Mouse (Mus musculus): ENCODE data around the gene Gm20683.

Gene Gm20683

GRCm38 (mm10) chr17:25841117-25841880 lies at the start of gene Gm20683:
Gene Gm20683, minus strand, starts transcription at chr17:25841763.
- no peak for DNase-seq

DNA sequence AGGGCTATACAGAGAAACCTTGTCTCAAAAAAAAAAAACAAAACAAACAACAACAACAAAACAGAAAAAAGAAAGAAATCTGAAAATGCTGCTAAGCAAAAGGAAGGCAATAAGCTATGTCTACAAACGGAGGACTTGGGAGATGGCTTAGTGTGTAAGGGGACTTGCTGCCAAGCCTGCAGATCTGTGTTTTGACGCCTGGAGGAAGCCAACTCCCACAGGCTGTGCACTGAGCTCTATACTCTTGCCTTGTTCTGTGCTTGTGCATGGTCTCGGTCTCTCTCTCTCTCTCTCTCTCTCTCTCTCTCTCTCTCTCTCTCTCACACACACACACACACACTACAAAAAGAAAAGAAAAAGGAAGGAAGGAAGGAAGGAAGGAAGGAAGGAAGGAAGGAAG lies 47.3 kb upstream of the Gm20683 start:
- DNase-seq: no peak

DNA sequence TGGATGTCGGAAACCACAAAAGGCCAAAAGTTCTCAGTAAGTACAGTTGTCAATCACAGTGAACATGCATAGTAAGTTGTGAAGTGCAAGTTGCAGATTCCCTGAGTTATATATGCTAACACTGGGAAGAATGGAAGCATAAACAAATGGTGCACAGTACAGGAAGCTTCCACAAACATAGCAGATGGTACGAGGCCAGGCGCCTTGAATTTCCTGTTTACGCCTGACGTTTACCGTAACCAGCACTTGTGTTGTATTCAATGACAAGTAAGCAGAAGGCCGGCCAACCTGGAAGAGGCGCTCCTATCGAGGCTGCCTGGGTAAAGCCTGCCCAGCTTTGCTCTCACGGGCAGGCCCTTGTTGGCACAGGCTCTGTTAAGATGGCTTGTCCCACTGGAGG lies 45.9 kb upstream of the Gm20683 start:
- no peak for DNase-seq

GRCm38 (mm10) chr17:25886806-25887205 lies 45.2 kb upstream of the Gm20683 start:
- no peak for DNase-seq

- DNase-seq: peak; percentile 30 to 32
Measured at GRCm38 (mm10) chr17:25885636-25886035, 44.1 kb upstream of the Gm20683 start.

- DNase-seq: no peak
Measured at GRCm38 (mm10) chr17:25883824-25884223, 42.3 kb upstream of the Gm20683 start.

DNA sequence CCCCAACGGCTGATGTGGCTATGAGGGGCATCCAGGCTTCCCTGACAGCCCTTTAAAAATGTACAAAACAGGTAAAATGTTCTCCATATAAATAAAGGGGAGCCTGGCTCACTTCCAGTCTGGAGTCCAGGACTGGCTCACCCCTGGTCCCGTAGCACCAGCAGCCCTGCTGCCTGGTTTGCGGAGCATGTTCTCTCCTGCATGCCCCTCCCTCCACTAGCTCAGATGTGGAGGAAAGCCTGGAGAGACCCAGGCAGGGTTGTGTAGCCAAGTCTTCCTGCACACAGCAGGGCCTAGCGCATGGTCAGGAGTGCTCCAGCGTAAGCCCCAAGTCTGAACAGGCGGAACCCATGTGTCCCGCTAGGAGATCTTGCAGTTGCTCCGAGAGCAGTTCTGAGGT lies 41.7 kb upstream of the Gm20683 start:
- DNase-seq: no peak

DNA sequence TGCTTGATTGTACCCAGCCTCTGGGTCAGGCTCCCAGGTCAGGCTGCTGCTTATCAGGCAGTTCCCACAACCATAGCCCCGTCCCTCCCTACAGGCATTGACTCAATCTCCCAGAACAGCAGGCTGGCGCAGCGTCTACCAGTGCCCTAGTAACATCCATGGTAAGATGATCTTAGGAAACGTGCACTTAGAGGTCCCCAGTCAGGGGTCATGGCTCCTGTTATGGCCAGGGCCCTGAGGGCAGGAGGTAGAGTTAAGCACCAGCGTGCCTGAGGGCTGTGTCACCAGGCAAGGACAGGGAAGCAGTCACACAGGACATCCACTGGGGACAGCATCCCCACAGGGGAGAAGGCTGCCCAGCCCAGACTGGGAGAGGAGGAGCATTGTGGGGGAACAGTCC lies 40.7 kb upstream of the Gm20683 start:
- DNase-seq: no peak

DNA sequence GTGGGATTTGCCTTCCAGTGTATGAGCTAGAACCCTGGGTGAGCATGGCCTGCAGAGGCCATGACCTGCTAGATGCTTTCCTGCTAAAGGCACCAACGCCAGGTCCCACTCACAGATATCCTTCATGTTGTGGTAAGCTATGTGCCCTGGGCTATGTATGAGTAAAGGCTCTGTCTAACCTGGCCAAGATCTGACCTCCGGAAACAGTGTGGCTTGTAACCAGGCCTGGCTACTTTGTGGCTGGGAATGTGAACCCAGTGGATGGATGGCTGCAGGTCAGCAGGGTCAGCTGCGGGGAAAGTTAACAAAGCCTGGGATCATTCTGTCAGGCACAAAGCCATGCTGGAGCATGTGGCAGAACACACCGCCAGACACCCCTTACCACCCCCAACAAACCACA lies 40.1 kb upstream of the Gm20683 start:
- DNase-seq: no peak

DNA sequence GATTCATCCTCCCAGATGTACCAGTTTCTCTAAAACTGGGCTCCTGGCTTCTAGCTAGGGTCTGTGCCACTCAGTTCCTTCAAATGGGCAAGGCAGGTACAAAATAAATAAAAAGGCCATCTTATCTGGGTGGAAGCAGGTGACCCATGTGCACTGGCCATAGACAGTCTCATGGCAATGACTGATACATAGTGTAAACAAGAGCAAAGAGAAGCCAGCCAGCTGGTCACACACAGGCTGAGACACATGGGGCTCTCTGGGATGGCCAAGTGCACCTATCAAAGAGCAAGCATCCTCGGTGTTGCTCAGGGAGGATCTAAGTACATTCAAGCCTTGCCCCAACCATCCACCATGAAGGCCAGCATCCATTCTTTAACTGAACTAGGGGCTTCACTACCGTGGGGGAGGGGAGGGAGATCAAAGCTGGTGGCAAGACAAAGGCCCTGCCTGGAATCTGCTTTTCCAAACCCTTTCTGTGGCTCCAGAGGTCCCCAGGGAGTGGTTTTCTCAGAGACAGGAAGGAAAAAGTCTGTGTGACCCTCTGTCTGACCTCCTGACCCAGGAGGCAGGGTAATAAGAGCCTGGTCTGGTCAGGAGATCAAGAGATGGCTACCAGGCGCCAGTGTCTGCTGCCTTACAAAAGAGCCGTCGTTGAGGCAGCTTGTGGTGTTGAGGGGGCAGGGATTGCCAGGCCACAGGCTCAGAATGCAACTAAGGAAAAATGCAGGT lies 39.5 kb upstream of the Gm20683 start:
- DNase-seq: no peak

- no peak for DNase-seq
Measured at GRCm38 (mm10) chr17:25880196-25880910, 38.8 kb upstream of the Gm20683 start, which contains the start of gene Wfikkn1. Gene Wfikkn1, minus strand, starts transcription at chr17:25880858.

- DNase-seq: no peak
Measured at GRCm38 (mm10) chr17:25879750-25880149, 38.2 kb upstream of the Gm20683 start.

GRCm38 (mm10) chr17:25879261-25879660 lies 37.7 kb upstream of the Gm20683 start:
- DNase-seq: no peak

DNA sequence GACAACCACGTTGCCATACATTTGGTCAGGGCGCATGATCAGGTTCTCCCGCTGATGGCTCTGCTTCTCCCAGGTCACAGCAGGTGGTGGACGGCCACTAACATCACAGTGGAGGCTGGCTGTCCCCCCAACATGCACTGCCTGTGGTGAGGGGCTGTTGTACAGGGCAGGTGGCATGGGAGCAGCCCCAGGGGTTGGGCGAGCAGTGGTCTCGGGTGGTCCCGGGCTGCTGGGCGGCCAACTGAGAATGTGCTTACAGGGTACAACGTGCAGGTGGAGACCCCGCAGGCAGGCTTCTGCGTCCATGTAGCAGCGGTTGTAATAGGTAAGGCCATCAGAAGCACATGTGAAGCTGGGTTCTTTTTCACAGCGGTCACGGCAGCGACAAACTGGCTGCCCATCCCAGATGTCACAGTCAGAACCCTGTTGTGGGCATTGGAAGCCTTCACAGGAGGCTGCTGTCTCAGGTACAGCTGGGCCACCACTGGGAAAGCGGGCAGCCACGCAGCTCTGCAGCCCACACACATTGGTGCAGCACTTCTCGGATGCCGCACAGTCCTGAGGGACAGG lies 37.1 kb upstream of the Gm20683 start:
- DNase-seq: no peak

GRCm38 (mm10) chr17:25877741-25878610 lies 36.4 kb upstream of the Gm20683 start:
- DNase-seq: no peak

GRCm38 (mm10) chr17:25877025-25877424 lies 35.5 kb upstream of the Gm20683 start:
- no peak for DNase-seq

DNA sequence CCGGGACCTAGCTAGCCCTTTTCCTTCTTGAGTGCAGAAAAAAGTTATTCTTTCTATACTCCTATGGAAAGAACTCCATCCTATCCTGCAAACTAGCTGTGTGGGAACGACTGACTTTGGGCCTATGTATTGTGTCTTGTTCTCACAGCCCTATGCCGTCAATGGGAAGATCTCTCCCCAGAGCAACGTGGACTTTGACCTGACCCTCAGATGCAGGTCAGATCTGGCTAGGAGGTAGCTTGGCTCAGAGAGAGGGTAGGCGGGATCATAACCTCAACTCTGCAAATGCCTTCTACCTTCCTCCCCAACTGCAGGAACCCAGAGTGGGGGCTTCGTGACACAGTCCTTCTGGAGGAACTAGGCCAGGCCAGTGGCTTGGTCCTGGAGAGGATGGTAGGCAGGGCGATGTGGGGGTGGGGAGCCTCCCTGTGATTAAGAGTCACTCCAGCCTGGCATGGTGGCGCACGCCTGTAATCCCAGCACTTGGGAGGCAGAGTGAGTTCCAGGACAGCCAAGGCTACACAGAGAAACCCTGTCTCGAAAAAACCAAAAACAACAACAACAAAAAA lies 34.9 kb upstream of the Gm20683 start:
- DNase-seq: no peak

DNA sequence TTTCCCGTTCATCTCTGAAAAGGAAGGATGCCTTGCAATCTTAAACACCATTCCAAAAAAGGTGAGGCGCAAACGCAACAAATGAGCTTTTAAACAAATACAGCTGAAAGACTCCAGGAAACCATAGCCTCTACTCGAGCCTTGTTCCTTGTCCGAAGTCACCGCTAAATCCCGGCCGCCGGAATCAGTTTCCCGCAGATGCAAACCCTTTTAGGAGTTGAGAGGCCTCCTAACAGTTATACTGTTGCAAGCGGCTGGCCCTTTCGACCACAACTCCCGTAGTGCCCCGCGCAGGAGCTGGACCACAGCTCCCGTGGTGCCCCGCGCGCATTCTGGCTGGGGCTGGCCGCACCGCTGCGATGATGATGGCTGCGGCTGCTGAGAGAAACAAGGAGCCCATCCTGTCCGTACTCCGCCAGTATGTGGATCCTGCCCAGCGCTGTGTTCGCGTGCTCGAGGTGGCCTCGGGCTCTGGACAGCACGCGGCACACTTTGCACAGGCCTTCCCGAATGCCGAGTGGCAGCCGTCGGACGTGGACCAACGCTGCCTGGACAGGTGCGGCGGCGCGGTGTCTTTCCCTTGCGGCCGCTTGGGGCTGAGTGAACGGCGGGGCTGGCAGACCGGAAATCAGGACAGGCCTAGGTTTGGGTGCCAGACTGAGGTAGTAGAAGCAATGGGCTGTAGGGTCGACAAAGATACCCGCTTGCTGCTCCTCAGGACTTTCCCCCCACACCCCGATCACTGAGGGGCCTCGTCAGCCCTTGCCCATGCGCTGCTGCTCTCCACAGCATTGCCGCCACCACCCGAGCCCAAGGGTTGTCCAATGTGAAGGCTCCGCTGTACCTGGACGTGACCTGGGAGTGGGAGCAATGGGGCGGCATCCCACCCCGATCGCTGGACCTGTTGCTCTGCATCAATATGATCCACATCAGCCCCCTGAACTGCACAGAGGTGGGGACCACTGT lies 33.9 kb upstream of the Gm20683 start:
- DNase-seq: peak; percentile 86 to 87

GRCm38 (mm10) chr17:25874721-25875170 lies 33.2 kb upstream of the Gm20683 start, which contains the start of gene Mettl26:
Gene Mettl26, plus strand, starts transcription at chr17:25875074.
- DNase-seq: peak; percentile 96

DNA sequence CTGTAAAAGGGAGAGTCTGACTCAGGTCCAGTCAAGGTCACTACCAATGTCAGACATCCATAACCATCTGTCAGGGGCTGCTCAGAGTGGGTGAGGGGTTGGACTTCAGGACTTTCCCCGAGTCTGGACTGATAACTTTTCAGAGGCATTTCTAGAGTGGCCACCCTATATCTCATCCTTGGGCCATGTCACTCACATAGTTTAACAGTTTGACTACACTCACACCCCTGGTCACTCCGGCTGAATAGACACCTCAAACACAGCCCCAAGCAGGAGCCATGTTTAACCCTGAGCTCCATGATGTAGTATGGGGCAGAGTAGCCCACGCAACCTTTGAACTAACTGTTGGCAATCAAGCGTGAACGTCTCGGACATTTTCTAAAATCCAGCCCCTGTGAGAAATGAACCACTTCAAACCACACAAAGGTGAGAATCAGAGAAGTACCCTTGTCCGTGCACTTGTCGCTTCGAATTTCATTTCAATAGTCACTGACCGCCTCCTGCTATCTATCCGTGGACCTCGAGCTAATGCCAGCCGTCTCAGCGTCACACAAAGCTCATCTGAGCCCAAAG lies 32.7 kb upstream of the Gm20683 start:
- DNase-seq: no peak
